Mouse (Mus musculus): ENCODE measurements around the gene Arpin.

DNA sequence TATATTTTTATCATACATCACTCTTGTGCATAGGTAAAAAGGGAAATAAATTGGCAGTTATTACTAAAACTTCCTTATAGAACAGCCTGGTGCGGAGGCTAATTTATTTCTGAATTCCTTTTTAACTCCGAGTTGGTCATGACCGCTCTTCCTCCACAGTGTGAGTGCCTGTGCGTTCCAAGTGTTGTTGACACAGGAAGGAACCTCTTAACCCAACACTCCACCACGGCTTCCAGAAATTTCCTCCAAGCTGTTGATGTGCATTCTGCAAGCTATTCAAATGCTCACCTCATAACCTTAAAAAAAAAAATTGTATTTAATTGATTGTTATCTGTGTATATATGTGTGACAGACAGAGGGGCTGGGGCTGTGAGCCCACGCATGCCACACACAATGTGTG, 15.1 kb upstream of the Arpin start:
- TF ChIP-seq POLR2A (IDR thresholded peaks at IDR 0.05; ENCODE audit: low read depth, low read length) (no peak), CHD2 (IDR thresholded peaks at IDR 0.05; ENCODE audit: low read length) (no peak), RAD21 (IDR thresholded peaks at IDR 0.05; ENCODE audit: low read depth, low read length) (no peak), CTCF (conservative IDR thresholded peaks at IDR 0.05 in 1 of 2, IDR thresholded peaks at IDR 0.05 in 1 of 2; ENCODE audit: low read depth in 2 of 2, low read length in 2 of 2) (no peak), EP300 (IDR thresholded peaks at IDR 0.05; ENCODE audit: low read length) (no peak), E2F4 (IDR thresholded peaks at IDR 0.05; ENCODE audit: insufficient replicate concordance, low read depth, low read length) (no peak), SIN3A (IDR thresholded peaks at IDR 0.05; ENCODE audit: low read length) (no peak), TCF12 (IDR thresholded peaks at IDR 0.05; ENCODE audit: low read depth, low read length) (no peak), POLR2AphosphoS2 (IDR thresholded peaks at IDR 0.05; ENCODE audit: low read depth, low read length) (no peak)
